Mouse (Mus musculus): ENCODE results near the gene Ndufa13. TPM values are rescaled to one million over a fixed set of nuclear protein-coding genes. Genes with fewer than 3 reads are reported as not detected.

The Ndufa13 gene
- polyA plus RNA-seq, 1 experiment = 437 TPM

GRCm38 (mm10) chr8:69849899-69850298 lies 52.5 kb downstream of the Ndufa13 start:
- no peak overlapping the region for H3K4me3 ChIP-seq (ENCODE audit: insufficient read depth, low read depth, low read length)
- H3K27ac ChIP-seq (replicated peaks; ENCODE audit: low read depth, low read length) = no peak overlapping the region
- no peaks in the 10 kb centered on the region for H3K4me1 ChIP-seq (ENCODE audit: control insufficient read depth, insufficient read depth, insufficient read length, low read length)

GRCm38 (mm10) chr8:69848951-69849350 lies 53.4 kb downstream of the Ndufa13 start:
- H3K27ac ChIP-seq (replicated peaks; ENCODE audit: low read depth, low read length) = no peak overlapping the region
- H3K4me3 ChIP-seq (ENCODE audit: insufficient read depth, low read depth, low read length) = no peak overlapping the region
- no peaks in the 10 kb centered on the region for H3K4me1 ChIP-seq (ENCODE audit: control insufficient read depth, insufficient read depth, insufficient read length, low read length)

GRCm38 (mm10) chr8:69847167-69848065 lies 54.9 kb downstream of the Ndufa13 start:
- Histone ChIP-seq H3K4me1 (ENCODE audit: control insufficient read depth, insufficient read depth, insufficient read length, low read length) (no peaks in the 10 kb centered on the region), H3K27ac (replicated peaks; ENCODE audit: low read depth, low read length) (no peak overlapping the region), H3K4me3 (ENCODE audit: insufficient read depth, low read depth, low read length) (no peak overlapping the region)

Other genes with a start within 250 kb of the Ndufa13 start
- gene Zfp964, start 248.1 kb downstream of the Ndufa13 start, polyA plus RNA-seq (2012; ENCODE audit: insufficient read depth, insufficient read length, missing spikeins) = 1.8 and 2.6 TPM in 2 replicates
- 10.6 and 13.3 TPM in 2 replicates for gene Zfp869, start 191.8 kb downstream of the Ndufa13 start, polyA plus RNA-seq (2012; ENCODE audit: insufficient read depth, insufficient read length, missing spikeins)
- gene Zfp963, start 152.6 kb downstream of the Ndufa13 start, polyA plus RNA-seq (2012; ENCODE audit: insufficient read depth, insufficient read length, missing spikeins) = 1.6 and 2.2 TPM in 2 replicates
- not detected in 2 replicates for gene Gm20422, start 127.7 kb downstream of the Ndufa13 start, polyA plus RNA-seq (2012; ENCODE audit: insufficient read depth, insufficient read length, missing spikeins)
- gene Atp13a1, start 111.4 kb downstream of the Ndufa13 start, polyA plus RNA-seq (2012; ENCODE audit: insufficient read depth, insufficient read length, missing spikeins) = 7.5 and 9.3 TPM in 2 replicates
- gene Zfp866, start 111.4 kb downstream of the Ndufa13 start, polyA plus RNA-seq (2012; ENCODE audit: insufficient read depth, insufficient read length, missing spikeins) = 5.3 and 8.6 TPM in 2 replicates
- 3.8 and 4.7 TPM in 2 replicates for gene Gmip, start 93.9 kb downstream of the Ndufa13 start, polyA plus RNA-seq (2012; ENCODE audit: insufficient read depth, insufficient read length, missing spikeins)
- gene Lpar2, start 80.1 kb downstream of the Ndufa13 start, polyA plus RNA-seq (2012; ENCODE audit: insufficient read depth, insufficient read length, missing spikeins) = not detected in 2 replicates
- gene Pbx4, start 70.1 kb downstream of the Ndufa13 start, polyA plus RNA-seq (2012; ENCODE audit: insufficient read depth, insufficient read length, missing spikeins) = not detected in 2 replicates
- not detected in 2 replicates for gene Cilp2, start 14.9 kb downstream of the Ndufa13 start, polyA plus RNA-seq (2012; ENCODE audit: insufficient read depth, insufficient read length, missing spikeins)
- not detected in 2 replicates for gene Tssk6, start 374 bp downstream of the Ndufa13 start, polyA plus RNA-seq (2012; ENCODE audit: insufficient read depth, insufficient read length, missing spikeins)
- gene Yjefn3, start 154 bp upstream of the Ndufa13 start, polyA plus RNA-seq (2012; ENCODE audit: insufficient read depth, insufficient read length, missing spikeins) = 8.4 and 10.4 TPM in 2 replicates
- gene Gatad2a, start 93.8 kb upstream of the Ndufa13 start, polyA plus RNA-seq (2012; ENCODE audit: insufficient read depth, insufficient read length, missing spikeins) = 33.7 and 35.6 TPM in 2 replicates
- 12.3 and 16.4 TPM in 2 replicates for gene Mau2, start 140.2 kb upstream of the Ndufa13 start, polyA plus RNA-seq (2012; ENCODE audit: insufficient read depth, insufficient read length, missing spikeins)
- 7.6 and 9.0 TPM in 2 replicates for gene Sugp1, start 140.3 kb upstream of the Ndufa13 start, polyA plus RNA-seq (2012; ENCODE audit: insufficient read depth, insufficient read length, missing spikeins)
- not detected in 2 replicates for gene Tm6sf2, start 170.4 kb upstream of the Ndufa13 start, polyA plus RNA-seq (2012; ENCODE audit: insufficient read depth, insufficient read length, missing spikeins)
- gene Hapln4, start 180.9 kb upstream of the Ndufa13 start, polyA plus RNA-seq (2012; ENCODE audit: insufficient read depth, insufficient read length, missing spikeins) = 0.63 and 4.7 TPM in 2 replicates
- 1.9 and 3.2 TPM in 2 replicates for gene Ncan, start 218.3 kb upstream of the Ndufa13 start, polyA plus RNA-seq (2012; ENCODE audit: insufficient read depth, insufficient read length, missing spikeins)
- 8.6 and 12.9 TPM in 2 replicates for gene Nr2c2ap, start 228.8 kb upstream of the Ndufa13 start, polyA plus RNA-seq (2012; ENCODE audit: insufficient read depth, insufficient read length, missing spikeins)
- 18.6 and 21.4 TPM in 2 replicates for gene Rfxank, start 236.6 kb upstream of the Ndufa13 start, polyA plus RNA-seq (2012; ENCODE audit: insufficient read depth, insufficient read length, missing spikeins)
- 63.7 and 77.1 TPM in 2 replicates for gene Borcs8, start 236.9 kb upstream of the Ndufa13 start, polyA plus RNA-seq (2012; ENCODE audit: insufficient read depth, insufficient read length, missing spikeins)
- gene Mef2b, start 237.2 kb upstream of the Ndufa13 start, polyA plus RNA-seq (2012; ENCODE audit: insufficient read depth, insufficient read length, missing spikeins) = not detected in 2 replicates